In the genomic region with DNA sequence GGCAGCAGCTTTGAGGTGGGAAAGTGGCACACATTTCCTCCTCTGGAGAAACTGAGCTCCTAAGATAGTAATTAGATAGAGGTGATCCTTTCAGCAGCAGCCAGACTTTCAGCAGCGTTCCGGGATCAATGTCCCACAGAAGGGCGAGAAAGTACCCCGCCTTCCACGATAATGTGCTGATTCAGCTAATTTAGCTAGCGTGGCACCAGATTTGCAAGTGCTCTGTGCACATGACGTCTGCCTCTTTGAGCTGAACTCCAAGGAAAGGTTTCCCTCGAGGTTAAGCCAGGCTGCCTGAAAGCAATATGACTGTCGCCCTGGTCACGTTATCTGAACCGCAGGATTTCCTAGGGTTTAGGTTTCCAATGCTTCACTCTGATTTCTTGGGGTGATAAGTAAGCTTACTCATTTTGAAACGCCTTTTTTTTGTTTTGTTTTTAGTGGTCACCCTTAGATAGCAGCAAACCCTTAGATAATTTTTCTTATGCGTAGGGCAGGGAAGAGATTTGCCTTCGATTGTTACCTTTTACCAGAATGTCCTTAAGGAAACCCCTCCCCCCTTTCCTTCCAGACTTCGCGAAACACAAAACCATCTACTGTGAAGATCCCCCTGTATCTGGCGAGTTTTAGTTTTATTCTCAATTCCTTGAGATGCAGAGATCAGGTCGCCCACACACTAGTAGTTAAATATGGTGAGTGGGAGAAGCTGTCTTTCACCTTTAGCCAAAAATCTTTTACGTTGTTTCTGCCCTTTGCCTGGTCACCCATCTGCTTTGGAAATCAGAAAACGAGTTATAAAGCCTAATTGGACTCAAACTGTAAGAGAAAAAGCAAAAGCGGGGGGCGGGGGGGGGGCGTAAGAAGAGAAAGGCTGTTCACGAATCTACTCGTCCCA, we compare ENCODE assay signal across 8 mouse cellular contexts.
DNase-seq lines count a peak whose midpoint lies in the region; ATAC-seq and TF ChIP-seq lines count a peak whose summit lies in the region.

No protein-coding gene starts in this region.

- TF ChIP-seq EP300 in lung, postnatal 0 days (IDR thresholded peaks at IDR 0.05), result no peak

- no peaks in the 10 kb centered on the region for H3K36me3 ChIP-seq in C2C12 (ENCODE audit: control insufficient read depth, insufficient read depth)
- H3K36me3 ChIP-seq in forebrain, embryonic 10.5 days (replicated peaks), result no peaks in the 10 kb centered on the region
- H3K36me3 ChIP-seq in intestine, embryonic 16.5 days (ENCODE audit: control insufficient read depth, insufficient read depth, low read length), result no peaks in the 10 kb centered on the region
- no peaks in the 10 kb centered on the region for H3K36me3 ChIP-seq in lung, postnatal 0 days (ENCODE audit: insufficient read depth, low read length)
- no peaks in the 10 kb centered on the region for H3K36me3 ChIP-seq in small intestine, adult 2 months (ENCODE audit: control insufficient read depth, insufficient read depth, low read length)

- no peaks in the 10 kb centered on the region for H3K9me3 ChIP-seq in forebrain, embryonic 10.5 days
- H3K9me3 ChIP-seq in intestine, embryonic 16.5 days (ENCODE audit: control insufficient read depth, low read length), result no peaks in the 10 kb centered on the region
- no peaks in the 10 kb centered on the region for H3K9me3 ChIP-seq in lung, postnatal 0 days (ENCODE audit: low read length)

- DNase-seq in adrenal gland, postnatal 10 days, result peak; percentile 42
- no peak for DNase-seq in adrenal gland, postnatal 25 days
- DNase-seq in forebrain, embryonic 10.5 days (ENCODE audit: extremely low spot score, low spot score), result peak; percentile 32
- DNase-seq in lung, postnatal 0 days (ENCODE audit: low spot score), result peak; percentile 63
- DNase-seq in spleen, adult 12 weeks (ENCODE audit: low spot score), result no peak

- TF ChIP-seq CTCF in C2C12 (IDR thresholded peaks at IDR 0.05; ENCODE audit: control insufficient read depth, insufficient read depth, insufficient read length), result no peak
- TF ChIP-seq CTCF in lung, postnatal 0 days (IDR thresholded peaks at IDR 0.05), result no peak
- no peak for TF ChIP-seq CTCF in small intestine, adult 2 months (IDR thresholded peaks at IDR 0.05; ENCODE audit: extremely low read depth, insufficient read length, insufficient replicate concordance, low read depth, low read length)

- no peaks in the 10 kb centered on the region for H3K79me2 ChIP-seq in C2C12 (ENCODE audit: control insufficient read depth, insufficient read depth)

- H3ac ChIP-seq in C2C12 (ENCODE audit: control insufficient read depth, insufficient read length, low read depth), result no peak overlapping the region

- H3K4me1 ChIP-seq in forebrain, embryonic 10.5 days, result peaks cover 35% of the 10 kb centered on the region
- H3K4me1 ChIP-seq in intestine, embryonic 16.5 days (ENCODE audit: control insufficient read depth, insufficient read depth, low read length), result peaks cover 10% of the 10 kb centered on the region
- H3K4me1 ChIP-seq in lung, postnatal 0 days (ENCODE audit: insufficient read depth, low read depth, low read length), result peaks cover 4% of the 10 kb centered on the region; the same call in 1 of the 2 replicates
- peaks cover 21% of the 10 kb centered on the region for H3K4me1 ChIP-seq in small intestine, adult 2 months (ENCODE audit: control insufficient read depth, insufficient read depth, insufficient read length, low read length)

- WGBS in forebrain, embryonic 10.5 days, result 5% methylated on average over 25 of the region's 25 CpGs
- 6% methylated on average over 25 of the region's 25 CpGs for WGBS in intestine, embryonic 16.5 days
- WGBS in lung, postnatal 0 days, result 5% methylated on average over 25 of the region's 25 CpGs
- WGBS in small intestine, adult 2 months, result 2% methylated on average over 25 of the region's 25 CpGs

- no peaks in the 10 kb centered on the region for H3K79me3 ChIP-seq in C2C12 (ENCODE audit: low read depth)

- H3K27ac ChIP-seq in forebrain, embryonic 10.5 days, result peak overlapping the region; percentile 87
- peak overlapping the region; percentile 24; the same call in 1 of the 2 replicates for H3K27ac ChIP-seq in intestine, embryonic 16.5 days (ENCODE audit: low read length)
- no peak overlapping the region for H3K27ac ChIP-seq in lung, postnatal 0 days (ENCODE audit: low read length)
- peak overlapping the region; percentile 88 for H3K27ac ChIP-seq in small intestine, adult 2 months (ENCODE audit: insufficient read depth, low read depth, low read length)

- ATAC-seq in intestine, embryonic 16.5 days, result peak; percentile 52
- ATAC-seq in lung, postnatal 0 days, result peak; percentile 60

- H3K4me3 ChIP-seq in C2C12 (ENCODE audit: insufficient read depth, poor library complexity, severe bottlenecking), result no peak overlapping the region
- H3K4me3 ChIP-seq in forebrain, embryonic 10.5 days, result peak overlapping the region; percentile 51
- H3K4me3 ChIP-seq in intestine, embryonic 16.5 days (ENCODE audit: low read length), result peak overlapping the region; percentile 47
- peak overlapping the region; percentile 45 for H3K4me3 ChIP-seq in lung, postnatal 0 days (ENCODE audit: low read depth, low read length)
- H3K4me3 ChIP-seq in small intestine, adult 2 months (ENCODE audit: low read depth, low read length), result peak overlapping the region; percentile 50

- H3K9ac ChIP-seq in intestine, embryonic 16.5 days (ENCODE audit: low read depth, low read length), result peak overlapping the region; percentile 60
- H3K9ac ChIP-seq in lung, postnatal 0 days (replicated peaks; ENCODE audit: low read depth), result no peak overlapping the region

- peak overlapping the region; percentile 81 for H3K4me2 ChIP-seq in intestine, embryonic 16.5 days (ENCODE audit: low read depth, low read length)
- peak overlapping the region; percentile 76 for H3K4me2 ChIP-seq in lung, postnatal 0 days (replicated peaks; ENCODE audit: low read depth, low read length)

- no peak for TF ChIP-seq POLR2A in small intestine, adult 2 months (IDR thresholded peaks at IDR 0.05; ENCODE audit: low read depth, low read length)

- H3K27me3 ChIP-seq in C2C12 (ENCODE audit: control insufficient read depth, insufficient read depth, insufficient read length), result no peaks in the 10 kb centered on the region
- peaks cover 29% of the 10 kb centered on the region for H3K27me3 ChIP-seq in forebrain, embryonic 10.5 days (ENCODE audit: poor library complexity, severe bottlenecking)
- H3K27me3 ChIP-seq in intestine, embryonic 16.5 days (replicated peaks; ENCODE audit: control insufficient read depth, insufficient read depth, low read length), result no peaks in the 10 kb centered on the region
- H3K27me3 ChIP-seq in lung, postnatal 0 days (replicated peaks; ENCODE audit: insufficient read depth, low read length), result no peaks in the 10 kb centered on the region
- H3K27me3 ChIP-seq in small intestine, adult 2 months (ENCODE audit: control insufficient read depth, insufficient read depth, low read length), result no peaks in the 10 kb centered on the region

TF ChIP-seq in C2C12, 6 proteins besides CTCF, POLR2A, EP300 and RAD21:
- TF ChIP-seq MAX (IDR thresholded peaks at IDR 0.05), result no peak
- peak; percentile 47 for TF ChIP-seq USF1 (IDR thresholded peaks at IDR 0.05; ENCODE audit: low read depth)
TF ChIP-seq in C2C12: peak in this region for 1.

Comparison
In these comparisons a context has a peak if more than half of its experiments do, and no peak if none do; other contexts are left out.
1. DNase-seq: peak in adrenal gland, postnatal 10 days (single experiment), forebrain, embryonic 10.5 days (single experiment) and lung, postnatal 0 days (single experiment); none in adrenal gland, postnatal 25 days (single experiment) and spleen, adult 12 weeks (single experiment).